Mouse (Mus musculus) neural tube, embryonic 15.5 days (tissue): ENCODE results near the gene Ryr1. TPM values are rescaled to one million over a fixed set of nuclear protein-coding genes. Genes with fewer than 3 reads are reported as not detected.
A peak's percentile ranks its signal among the peaks of the same experiment; 100 is the strongest.

Experiments
- ATAC-seq: fragments of 200-750 bp; cut with Nextera tagmentation; 2 replicates; pipeline ENCODE4 v1.8.0; 2017; ENCODE audit warnings: mild to moderate bottlenecking, moderate TSS enrichment, moderate library complexity; ENCODE audit not compliant: low FRiP score
- H3K27ac ChIP-seq: fragments of 300-500 bp; sonication (generic); replicated peaks from 2 replicates; pipeline ENCODE4 v1.5.1; 2015; ENCODE audit warnings: mild to moderate bottlenecking, inconsistent platforms
- H3K27me3 ChIP-seq: fragments of 300-500 bp; sonication (generic); replicated peaks from 2 replicates; pipeline ENCODE4 v1.6.1; 2015; ENCODE audit warnings: inconsistent platforms
- H3K36me3 ChIP-seq: fragments of 300-500 bp; sonication (generic); 2 replicates; pipeline ENCODE4 v1.6.1; 2015; ENCODE audit warnings: inconsistent platforms
- H3K4me1 ChIP-seq: fragments of 300-500 bp; sonication (generic); 2 replicates; pipeline ENCODE4 v1.6.1; 2015; ENCODE audit warnings: inconsistent platforms
- H3K4me2 ChIP-seq: fragments of 300-500 bp; sonication (generic); 2 replicates; pipeline ENCODE4 v1.6.1; 2015; ENCODE audit warnings: inconsistent platforms, mild to moderate bottlenecking, moderate library complexity
- H3K4me3 ChIP-seq: fragments of 300-500 bp; sonication (generic); replicated peaks from 2 replicates; pipeline ENCODE4 v1.5.1; 2015; ENCODE audit warnings: mild to moderate bottlenecking, inconsistent platforms
- H3K9ac ChIP-seq: fragments of 300-500 bp; sonication (generic); replicated peaks from 2 replicates; pipeline ENCODE4 v1.6.1; 2015; ENCODE audit warnings: mild to moderate bottlenecking, inconsistent platforms
- H3K9me3 ChIP-seq: fragments of 300-500 bp; sonication (generic); replicated peaks from 2 replicates; pipeline ENCODE4 v1.6.1; 2016; ENCODE audit warnings: inconsistent platforms
- WGBS: fragments of 180-500 bp; shearing (Covaris S2); methylation state at CpG from one replicate; pipeline ENCODE4 v1.1.7; 2015; ENCODE audit warnings: mixed read lengths; 5-methylcytosine and 5-hydroxymethylcytosine counted together
- polyA plus RNA-seq: library from polyadenylated mRNA; unstranded; fragments of >200 nt; fragmentation: Nextera tagmentation; extraction: Ambion mirVana; gene quantifications from 2 replicates; pipeline ENCODE4 v1.2.1, GENCODE M21; 2015

The Ryr1 gene
- polyA plus RNA-seq, 1 experiment from 2014 or later, result 13.4 TPM

DNA sequence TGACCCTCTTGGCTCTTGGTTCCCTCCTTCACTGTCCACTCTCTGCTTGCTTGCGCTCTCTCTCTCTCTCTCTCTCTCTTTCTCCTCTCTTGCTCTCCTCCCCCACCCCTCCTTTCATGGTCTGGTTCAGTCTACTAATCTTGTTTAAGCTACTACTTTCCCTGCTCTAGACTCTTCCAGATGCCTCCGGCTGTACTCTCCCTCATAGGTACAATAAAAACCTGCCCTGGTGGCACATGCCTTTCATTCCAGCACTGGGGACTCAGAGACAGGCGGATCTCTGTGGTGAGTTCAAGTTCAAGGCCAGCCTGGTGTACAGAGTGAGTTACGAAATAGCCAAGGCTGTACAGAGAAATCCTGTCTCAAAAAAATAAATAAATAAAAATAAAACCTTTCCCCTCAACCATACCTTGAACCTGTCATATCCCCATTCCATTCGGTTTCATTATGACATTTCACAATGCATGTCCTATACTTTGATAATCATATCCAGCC is 159.6 kb downstream of the Ryr1 start:
- Histone ChIP-seq H3K9me3 (no peaks in the 10 kb centered on the region), H3K36me3 (no peaks in the 10 kb centered on the region), H3K4me1 (peaks cover 16% of the 10 kb centered on the region), H3K4me3 (no peak overlapping the region), H3K27ac (no peak overlapping the region), H3K9ac (no peak overlapping the region), H3K27me3 (no peaks in the 10 kb centered on the region), H3K4me2 (no peak overlapping the region)
- ATAC-seq, result no peak
- WGBS, result 83% methylated on average over 5 of the region's 5 CpGs

GRCm38 (mm10) chr7:28963399-28963923 is 161.5 kb downstream of the Ryr1 start:
- no peak overlapping the region for H3K4me3 ChIP-seq
- no peaks in the 10 kb centered on the region for H3K9me3 ChIP-seq
- H3K4me1 ChIP-seq, result peaks cover 35% of the 10 kb centered on the region
- 0 out of 2 replicates have a peak overlapping the region, but pooled peaks have one; percentile 86 for H3K27ac ChIP-seq
- ATAC-seq, result no peak
- 77% methylated on average over 3 of the region's 3 CpGs for WGBS
- H3K27me3 ChIP-seq, result no peaks in the 10 kb centered on the region
- H3K4me2 ChIP-seq, result no peak overlapping the region
- H3K9ac ChIP-seq, result no peak overlapping the region
- H3K36me3 ChIP-seq, result no peaks in the 10 kb centered on the region

- Histone ChIP-seq H3K27me3 (no peaks in the 10 kb centered on the region), H3K9me3 (no peaks in the 10 kb centered on the region), H3K9ac (peak within 1 kb of the TSS; percentile 98), H3K36me3 (no peaks in the 10 kb centered on the region), H3K4me3 (peak within 1 kb of the TSS; percentile 99), H3K4me1 (peaks cover 49% of the 10 kb centered on the region), H3K27ac (peak within 1 kb of the TSS; percentile 86), H3K4me2 (peak within 1 kb of the TSS; percentile 79)
- peak; percentile 93 for ATAC-seq
- under 1% methylated on average over 65 of the region's 76 CpGs for WGBS
These were observed 162.9 kb downstream of the Ryr1 start, which contains the start of gene Actn4 for GRCm38 (mm10) chr7:28961927-28962670. Actn4 (minus strand) TSS chr7:28962340.

DNA sequence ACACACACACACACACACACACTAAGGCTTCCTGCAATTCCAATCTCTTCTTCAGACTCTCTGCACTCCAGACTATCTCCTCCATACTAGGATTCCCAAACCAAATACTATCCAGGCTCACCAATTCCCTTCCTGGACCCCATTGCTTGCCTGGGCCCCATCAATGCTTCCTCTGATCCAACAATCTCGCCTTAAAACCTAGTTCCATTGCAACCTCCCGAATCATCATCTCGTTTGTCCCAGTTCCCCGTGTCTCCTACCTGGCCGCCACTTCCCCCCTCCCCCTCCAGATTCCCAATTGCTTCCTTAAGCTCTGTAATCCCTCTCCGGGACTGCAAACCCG is 163.4 kb downstream of the Ryr1 start:
- H3K36me3 ChIP-seq, result no peaks in the 10 kb centered on the region
- WGBS, result under 1% methylated on average over 7 of the region's 7 CpGs
- no peaks in the 10 kb centered on the region for H3K27me3 ChIP-seq
- peak overlapping the region; percentile 79 for H3K4me2 ChIP-seq
- H3K4me3 ChIP-seq, result peak overlapping the region; percentile 99
- peak overlapping the region; percentile 86 for H3K27ac ChIP-seq
- peak overlapping the region; percentile 98 for H3K9ac ChIP-seq
- peak; percentile 9; the same call in 1 of the 2 replicates for ATAC-seq
- no peaks in the 10 kb centered on the region for H3K9me3 ChIP-seq
- peaks cover 52% of the 10 kb centered on the region for H3K4me1 ChIP-seq

GRCm38 (mm10) chr7:28960354-28961046 is 164.5 kb downstream of the Ryr1 start:
- no peak for ATAC-seq
- Histone ChIP-seq H3K4me1 (peaks cover 55% of the 10 kb centered on the region), H3K4me2 (peak overlapping the region; percentile 79), H3K9me3 (no peaks in the 10 kb centered on the region), H3K4me3 (peak overlapping the region; percentile 99), H3K36me3 (no peaks in the 10 kb centered on the region), H3K27ac (peak overlapping the region; percentile 28; the same call in 1 of the 2 replicates), H3K27me3 (no peaks in the 10 kb centered on the region), H3K9ac (peak overlapping the region; percentile 98)
- 31% methylated on average over 9 of the region's 9 CpGs for WGBS

DNA sequence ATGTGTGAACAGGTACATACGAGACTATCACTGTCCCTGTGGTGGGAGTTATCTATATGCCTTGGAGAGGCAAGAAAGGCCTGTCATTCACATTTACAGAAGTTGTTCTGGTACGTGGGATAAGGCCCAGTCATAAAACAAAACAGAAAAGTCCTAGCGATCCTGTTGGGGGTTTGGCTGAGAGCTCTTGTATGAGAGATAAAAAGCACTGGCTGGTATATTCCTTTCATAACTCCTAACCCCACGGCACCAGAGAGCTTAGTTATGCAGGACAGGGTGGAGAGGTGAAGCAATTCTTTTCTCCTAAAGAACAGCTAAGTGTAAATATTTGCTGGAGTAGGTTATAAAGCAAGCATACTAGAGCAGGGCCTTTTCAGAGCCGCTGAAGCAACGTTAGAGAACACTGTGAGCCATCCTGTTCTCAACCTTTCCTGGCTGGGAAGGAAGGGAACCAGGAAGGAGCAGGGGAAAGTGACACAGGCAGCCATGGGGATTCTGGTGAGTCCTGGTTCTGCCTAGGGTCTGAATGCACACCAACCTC is 165.4 kb downstream of the Ryr1 start:
- ATAC-seq, result no peak
- Histone ChIP-seq H3K36me3 (no peaks in the 10 kb centered on the region), H3K4me2 (peak overlapping the region; percentile 79), H3K27me3 (no peaks in the 10 kb centered on the region), H3K9ac (peak overlapping the region; percentile 98), H3K4me1 (peaks cover 64% of the 10 kb centered on the region), H3K27ac (0 out of 2 replicates have a peak overlapping the region, but pooled peaks have one; percentile 28), H3K9me3 (no peaks in the 10 kb centered on the region), H3K4me3 (peak overlapping the region; percentile 99)
- WGBS, result 38% methylated on average over 6 of the region's 6 CpGs

GRCm38 (mm10) chr7:28958770-28959169 is 166.2 kb downstream of the Ryr1 start:
- Histone ChIP-seq H3K9me3 (no peaks in the 10 kb centered on the region), H3K4me1 (peaks cover 69% of the 10 kb centered on the region), H3K27ac (no peak overlapping the region), H3K9ac (no peak overlapping the region), H3K4me2 (peak overlapping the region; percentile 79), H3K27me3 (no peaks in the 10 kb centered on the region), H3K36me3 (no peaks in the 10 kb centered on the region), H3K4me3 (no peak overlapping the region)
- 69% methylated on average over 1 of the region's 1 CpGs for WGBS
- no peak for ATAC-seq

GRCm38 (mm10) chr7:28957997-28958725 is 166.8 kb downstream of the Ryr1 start:
- H3K36me3 ChIP-seq, result no peaks in the 10 kb centered on the region
- ATAC-seq, result no peak
- H3K9ac ChIP-seq, result no peak overlapping the region
- H3K27ac ChIP-seq, result no peak overlapping the region
- no peak overlapping the region for H3K4me2 ChIP-seq
- no peaks in the 10 kb centered on the region for H3K27me3 ChIP-seq
- no peak overlapping the region for H3K4me3 ChIP-seq
- WGBS, result 71% methylated on average over 1 of the region's 1 CpGs
- H3K4me1 ChIP-seq, result peaks cover 74% of the 10 kb centered on the region
- no peaks in the 10 kb centered on the region for H3K9me3 ChIP-seq

DNA sequence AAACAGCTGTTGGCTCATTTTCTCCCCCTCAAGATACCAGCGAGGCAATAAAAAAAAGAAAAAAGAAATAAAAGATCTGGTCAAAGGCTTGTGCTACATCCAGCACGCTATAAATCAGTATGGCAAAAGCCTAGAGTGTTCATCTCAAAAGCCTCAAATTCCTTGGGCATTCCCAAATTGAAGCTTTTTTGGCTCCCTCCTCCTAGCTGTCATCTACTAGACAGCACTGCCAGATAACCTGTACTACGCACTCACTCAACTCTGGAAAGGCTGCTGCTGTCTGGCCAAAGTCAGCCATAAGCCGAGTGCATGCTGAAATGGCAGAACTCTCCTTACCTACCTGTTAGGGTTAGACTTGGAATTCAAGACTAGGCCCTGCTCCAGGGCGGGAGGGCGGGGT is 167.7 kb downstream of the Ryr1 start:
- no peak overlapping the region for H3K4me3 ChIP-seq

DNA sequence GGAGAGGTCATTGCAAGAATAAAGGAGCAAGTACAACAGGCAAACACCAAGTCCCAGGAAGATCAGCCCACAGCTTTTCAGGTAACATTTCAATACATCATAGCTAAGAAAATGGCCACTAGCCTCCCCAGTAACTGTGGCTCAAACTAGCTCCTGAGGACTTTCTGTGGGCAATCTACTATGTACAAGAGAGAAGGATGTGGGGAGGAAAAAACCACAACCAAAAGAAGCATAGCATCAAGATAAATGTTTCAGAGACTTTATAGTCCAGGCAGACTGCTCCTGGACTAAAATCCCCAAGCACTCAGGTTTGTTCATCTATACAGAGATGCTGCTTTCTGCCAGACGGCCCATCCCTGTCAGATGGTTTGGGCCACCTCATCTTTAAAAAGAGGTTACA is 168.7 kb downstream of the Ryr1 start:
- H3K4me1 ChIP-seq, result peaks cover 76% of the 10 kb centered on the region
- WGBS, result 94% methylated on average over 1 of the region's 1 CpGs
- no peaks in the 10 kb centered on the region for H3K27me3 ChIP-seq
- no peaks in the 10 kb centered on the region for H3K9me3 ChIP-seq
- no peak overlapping the region for H3K4me3 ChIP-seq
- H3K4me2 ChIP-seq, result no peak overlapping the region
- ATAC-seq, result no peak
- H3K9ac ChIP-seq, result no peak overlapping the region
- no peak overlapping the region for H3K27ac ChIP-seq
- no peaks in the 10 kb centered on the region for H3K36me3 ChIP-seq

More for the DNA sequence above, 167.7 kb downstream of the Ryr1 start:
- no peak for ATAC-seq
- no peaks in the 10 kb centered on the region for H3K9me3 ChIP-seq
- H3K4me1 ChIP-seq, result peaks cover 73% of the 10 kb centered on the region
- H3K36me3 ChIP-seq, result no peaks in the 10 kb centered on the region
- WGBS, result 73% methylated on average over 6 of the region's 6 CpGs
- H3K4me2 ChIP-seq, result no peak overlapping the region
- no peak overlapping the region for H3K9ac ChIP-seq
- no peak overlapping the region for H3K27ac ChIP-seq
- H3K27me3 ChIP-seq, result no peaks in the 10 kb centered on the region

GRCm38 (mm10) chr7:28955295-28955897 is 169.6 kb downstream of the Ryr1 start:
- Histone ChIP-seq H3K4me1 (peaks cover 67% of the 10 kb centered on the region), H3K36me3 (0 out of 2 replicates have a peak, but pooled peaks cover 1% of the 10 kb centered on the region), H3K27me3 (no peaks in the 10 kb centered on the region), H3K9me3 (no peaks in the 10 kb centered on the region), H3K4me3 (no peak overlapping the region), H3K9ac (no peak overlapping the region), H3K4me2 (no peak overlapping the region), H3K27ac (peak overlapping the region; percentile 49)
- WGBS, result 51% methylated on average over 5 of the region's 5 CpGs
- no peak for ATAC-seq
